Mouse (Mus musculus): ENCODE measurements around the gene 1700066M21Rik.

DNA sequence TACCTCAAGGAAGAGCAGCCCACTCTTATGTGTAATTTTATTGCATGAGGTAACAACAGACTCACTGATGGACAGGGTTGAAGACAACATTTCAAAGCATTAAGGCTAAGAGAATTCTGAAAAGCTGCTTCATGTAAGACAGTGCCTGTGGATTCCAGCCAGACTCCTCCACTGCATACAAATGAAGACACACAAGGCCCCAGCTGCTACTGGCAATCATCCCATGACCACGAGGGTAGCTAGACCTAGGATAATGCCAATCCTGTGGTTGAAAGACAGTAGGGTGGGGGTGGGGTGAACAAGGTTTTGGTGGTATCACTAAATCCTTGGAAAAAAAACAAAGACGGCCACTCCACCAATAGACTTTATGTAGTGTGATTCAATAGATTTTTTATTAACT is 10.5 kb downstream of the 1700066M21Rik start:
- no peak for TF ChIP-seq POLR2A (IDR thresholded peaks at IDR 0.05; ENCODE audit: insufficient read depth, low read depth, low read length)
- TF ChIP-seq CTCF (IDR thresholded peaks at IDR 0.05; ENCODE audit: insufficient read depth, low read depth, low read length) = no peak

Data from olfactory bulb, adult 2 months (tissue).